Mouse (Mus musculus): ENCODE data around the gene Ppp1r18. TPM values are rescaled to one million over a fixed set of nuclear protein-coding genes. Genes with fewer than 3 reads are reported as not detected.

Gene Ppp1r18
- 17.0 and 18.6 TPM in 2 replicates for polyA plus RNA-seq (2015; fragmentation: Nextera tagmentation; extraction: Ambion mirVana)

DNA sequence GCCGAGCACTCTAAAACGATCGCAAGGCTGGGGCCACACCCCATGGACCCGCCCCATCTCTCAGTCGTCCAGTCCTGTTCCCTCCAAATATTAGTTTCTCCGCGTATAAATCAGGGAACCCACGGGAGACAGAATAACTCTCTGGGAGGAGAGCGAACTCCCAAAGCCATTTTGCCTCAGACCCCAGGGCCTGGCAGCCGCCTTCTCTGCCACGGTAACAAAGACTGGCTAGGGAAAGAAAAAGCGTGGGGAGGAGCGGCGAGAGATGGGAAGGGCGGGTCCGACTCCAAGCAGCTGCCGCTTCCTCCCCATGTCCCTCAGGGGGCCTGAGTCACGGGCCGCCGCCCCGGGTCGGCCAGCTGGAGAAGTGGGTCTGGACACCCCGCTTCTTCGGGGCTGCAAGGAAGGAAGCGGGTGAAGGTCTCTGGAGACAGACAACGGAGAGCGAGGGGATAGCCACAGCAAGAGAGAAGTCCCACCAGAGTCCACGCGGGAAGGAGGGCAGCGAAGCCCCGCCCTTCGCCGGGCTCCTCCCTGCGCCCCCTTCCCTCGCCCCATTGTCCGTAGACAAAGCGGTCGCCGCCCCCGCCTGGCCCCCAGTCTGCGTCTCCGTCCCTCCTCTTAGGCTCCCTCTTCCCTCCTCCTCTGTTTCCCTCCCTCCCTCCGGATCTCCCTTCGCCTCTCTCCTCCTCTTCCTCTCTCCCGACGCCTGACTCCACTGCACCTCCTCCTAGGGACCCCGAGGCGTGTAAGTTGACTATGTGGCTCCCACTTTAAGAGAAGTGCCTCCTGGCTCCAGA lies at the start of gene Ppp1r18:
Ppp1r18 (plus strand) TSS at position 113 of the 800 bp plus-strand sequence.
- ATAC-seq (ENCODE audit: insufficient read depth, low FRiP score, low read depth), result peak; percentile 44
- Histone ChIP-seq H3K27me3 (replicated peaks) (no peaks in the 10 kb centered on the region), H3K4me2 (peak within 1 kb of the TSS; percentile 93), H3K27ac (peak within 1 kb of the TSS; percentile 98), H3K36me3 (no peaks in the 10 kb centered on the region), H3K4me1 (peaks cover 42% of the 10 kb centered on the region), H3K9ac (peak within 1 kb of the TSS; percentile 68), H3K4me3 (replicated peaks) (peak within 1 kb of the TSS; percentile 57), H3K9me3 (no peaks in the 10 kb centered on the region)
- under 1% methylated on average over 44 of the region's 48 CpGs for WGBS

DNA sequence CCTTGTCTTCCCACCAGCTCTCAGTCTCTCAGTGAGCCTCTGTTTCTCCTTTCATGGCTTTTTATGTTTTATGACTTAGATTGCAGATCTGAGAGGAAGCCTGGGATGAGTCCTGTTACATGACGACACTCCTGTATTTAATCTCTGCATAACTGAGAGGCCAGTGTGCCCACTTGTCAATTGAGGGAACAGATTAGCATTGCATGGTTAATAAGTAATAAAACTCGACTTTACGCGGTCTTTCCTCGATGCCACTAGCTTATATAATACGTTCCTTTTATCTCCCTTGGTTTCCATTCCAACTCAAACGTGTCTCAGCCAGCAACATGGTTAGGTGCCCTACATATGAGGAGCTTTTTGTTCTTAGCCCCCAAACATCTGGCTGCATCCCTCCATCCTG lies 49.6 kb upstream of the Ppp1r18 start:
- Histone ChIP-seq H3K4me1 (peaks cover 29% of the 10 kb centered on the region), H3K4me2 (no peak overlapping the region), H3K36me3 (no peaks in the 10 kb centered on the region), H3K9ac (no peak overlapping the region), H3K9me3 (no peaks in the 10 kb centered on the region), H3K27ac (0 out of 2 replicates have a peak overlapping the region, but pooled peaks have one; percentile 12), H3K4me3 (replicated peaks) (no peak overlapping the region), H3K27me3 (replicated peaks) (no peaks in the 10 kb centered on the region)
- no peak for ATAC-seq (ENCODE audit: insufficient read depth, low FRiP score, low read depth)
- WGBS, result 56% methylated on average over 7 of the region's 7 CpGs

DNA sequence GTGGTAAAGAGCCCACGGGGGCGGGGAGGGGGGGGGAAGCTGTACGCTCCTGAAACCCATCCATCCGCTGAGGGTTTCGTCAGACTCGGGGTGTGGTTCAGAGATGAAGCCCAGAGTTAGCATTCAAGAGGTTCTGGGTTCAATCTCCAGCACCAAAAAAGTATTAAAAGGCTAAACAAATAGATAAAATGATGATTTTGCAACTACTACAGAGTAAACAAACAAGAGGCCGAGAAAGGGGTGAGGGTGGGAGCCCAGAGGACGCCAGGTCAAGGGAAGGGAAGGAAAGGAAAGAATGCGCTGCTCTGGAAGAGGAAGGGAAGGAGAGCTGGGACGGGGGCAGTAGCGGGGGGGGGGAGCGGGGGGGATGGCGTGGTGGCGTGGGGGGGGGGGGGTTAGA lies 48.7 kb upstream of the Ppp1r18 start:
- no peaks in the 10 kb centered on the region for H3K27me3 ChIP-seq (replicated peaks)
- H3K4me2 ChIP-seq, result no peak overlapping the region
- no peaks in the 10 kb centered on the region for H3K36me3 ChIP-seq
- 45% methylated on average over 8 of the region's 14 CpGs for WGBS
- ATAC-seq (ENCODE audit: insufficient read depth, low FRiP score, low read depth), result no peak
- H3K4me3 ChIP-seq (replicated peaks), result no peak overlapping the region
- no peak overlapping the region for H3K9ac ChIP-seq
- H3K4me1 ChIP-seq, result peaks cover 29% of the 10 kb centered on the region
- H3K27ac ChIP-seq, result no peak overlapping the region
- H3K9me3 ChIP-seq, result no peaks in the 10 kb centered on the region

DNA sequence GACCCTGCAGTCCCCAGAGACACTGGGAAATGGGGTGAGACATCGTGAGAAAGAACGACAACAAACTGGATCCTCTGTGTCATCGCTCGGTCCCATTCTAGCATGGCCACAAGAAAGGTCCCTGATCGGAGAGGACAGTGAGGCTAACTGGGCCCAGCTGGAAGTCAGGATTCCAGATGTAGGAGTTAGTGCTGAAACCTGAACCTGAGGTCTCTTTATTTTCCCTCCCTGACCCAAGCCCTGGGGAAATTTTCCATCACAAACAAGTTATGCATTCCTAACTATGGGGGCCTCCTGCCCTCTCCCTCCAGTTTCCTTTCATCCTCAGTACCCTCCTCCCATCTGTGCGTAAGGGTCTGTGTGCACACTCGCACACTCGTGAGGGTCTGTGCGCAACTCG lies 48.2 kb upstream of the Ppp1r18 start:
- H3K36me3 ChIP-seq, result no peaks in the 10 kb centered on the region
- ATAC-seq (ENCODE audit: insufficient read depth, low FRiP score, low read depth), result no peak
- H3K27ac ChIP-seq, result no peak overlapping the region
- no peak overlapping the region for H3K4me3 ChIP-seq (replicated peaks)
- H3K27me3 ChIP-seq (replicated peaks), result no peaks in the 10 kb centered on the region
- no peak overlapping the region for H3K4me2 ChIP-seq
- H3K4me1 ChIP-seq, result peaks cover 29% of the 10 kb centered on the region
- H3K9ac ChIP-seq, result no peak overlapping the region
- H3K9me3 ChIP-seq, result no peaks in the 10 kb centered on the region
- 58% methylated on average over 10 of the region's 10 CpGs for WGBS

DNA sequence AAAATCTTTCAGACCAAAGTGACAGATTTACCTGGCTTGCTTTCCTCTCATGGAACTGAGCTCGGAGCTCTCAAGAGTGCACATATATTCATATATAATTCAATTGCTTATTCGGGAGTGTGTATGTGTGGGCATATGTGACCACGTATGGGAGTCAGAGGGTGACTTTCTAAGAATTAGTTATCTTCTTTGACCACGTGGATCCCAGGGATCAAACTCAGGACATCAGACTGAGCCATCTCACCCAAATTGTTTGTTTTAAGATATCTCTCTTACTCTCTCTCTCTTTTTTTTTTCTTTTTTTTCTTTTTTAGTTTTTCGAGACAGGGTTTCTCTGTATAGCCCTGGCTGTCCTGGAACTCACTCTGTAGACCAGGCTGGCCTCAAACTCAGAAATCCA lies 45.3 kb upstream of the Ppp1r18 start:
- H3K4me1 ChIP-seq, result peaks cover 26% of the 10 kb centered on the region
- H3K27ac ChIP-seq, result no peak overlapping the region
- H3K4me2 ChIP-seq, result no peak overlapping the region
- H3K36me3 ChIP-seq, result no peaks in the 10 kb centered on the region
- H3K27me3 ChIP-seq (replicated peaks), result no peaks in the 10 kb centered on the region
- no peak overlapping the region for H3K4me3 ChIP-seq (replicated peaks)
- H3K9ac ChIP-seq, result no peak overlapping the region
- ATAC-seq (ENCODE audit: insufficient read depth, low FRiP score, low read depth), result no peak
- WGBS, result 76% methylated on average over 5 of the region's 5 CpGs
- no peaks in the 10 kb centered on the region for H3K9me3 ChIP-seq

DNA sequence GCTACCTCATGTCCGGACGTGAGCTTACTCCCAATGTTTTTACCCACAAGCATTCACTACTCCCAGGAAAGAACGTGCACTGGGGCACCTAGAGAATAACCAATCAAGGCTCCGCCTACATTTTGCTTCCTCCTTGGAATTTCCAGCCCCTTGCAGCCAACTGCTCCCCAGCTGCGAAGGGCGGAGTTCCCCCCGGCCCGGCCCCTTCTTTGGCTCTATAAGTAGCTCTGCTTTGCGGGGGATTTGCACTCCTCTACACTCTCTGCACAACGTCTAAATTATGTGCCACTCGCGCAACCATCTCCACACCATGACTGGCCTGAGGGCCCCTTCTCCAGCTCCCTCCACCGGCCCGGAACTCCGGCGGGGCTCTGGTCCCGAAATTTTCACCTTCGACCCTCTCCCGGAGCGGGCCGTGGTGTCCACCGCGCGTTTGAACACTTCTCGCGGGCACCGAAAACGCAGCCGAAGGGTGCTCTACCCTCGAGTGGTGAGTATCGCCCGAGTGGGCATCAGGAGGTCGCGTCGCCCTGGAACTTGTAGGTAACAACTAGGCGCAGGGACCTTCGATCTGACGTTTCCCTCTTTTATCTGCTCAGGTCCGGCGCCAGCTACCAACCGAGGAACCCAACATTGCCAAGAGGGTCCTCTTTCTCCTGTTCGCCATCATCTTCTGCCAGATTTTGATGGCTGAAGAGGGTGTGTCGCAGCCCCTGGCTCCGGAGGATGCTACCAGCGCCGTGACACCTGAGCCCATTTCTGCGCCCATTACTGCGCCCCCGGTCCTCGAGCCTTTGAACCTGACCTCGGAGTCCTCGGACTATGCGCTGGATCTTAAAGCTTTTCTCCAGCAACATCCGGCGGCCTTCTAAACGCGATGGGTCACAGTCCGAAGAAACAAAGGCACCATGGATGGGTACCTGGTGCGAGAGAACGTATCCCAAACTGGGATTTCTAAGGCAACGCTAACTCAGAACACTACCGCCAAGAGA lies 43.7 kb upstream of the Ppp1r18 start, which contains the start of gene Ier3:
Ier3 (plus strand) TSS at position 246 of the 992 bp plus-strand sequence.
- peak within 1 kb of the TSS; percentile 65 for H3K9ac ChIP-seq

DNA sequence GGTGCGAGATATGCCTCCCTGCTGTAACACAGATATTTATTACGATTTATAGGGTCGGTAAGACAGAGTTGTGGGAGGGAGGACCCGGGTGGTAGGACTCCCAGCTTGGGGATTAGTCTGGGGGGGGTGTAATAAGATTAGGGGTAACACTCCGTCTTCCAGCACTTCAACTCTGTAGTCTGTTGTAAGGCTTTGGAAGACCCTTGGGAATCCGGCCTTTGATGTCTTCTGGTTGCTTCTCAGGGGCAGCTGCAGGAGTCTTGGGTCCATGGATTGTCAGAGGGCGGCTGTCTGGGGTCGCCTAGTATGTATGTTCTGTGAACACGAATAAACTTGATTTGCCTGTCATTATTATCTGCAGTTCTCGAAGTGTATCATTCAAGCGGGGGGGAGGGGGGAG lies 42.8 kb upstream of the Ppp1r18 start:
- peak overlapping the region; percentile 65; the same call in 1 of the 2 replicates for H3K9ac ChIP-seq
- peak overlapping the region; percentile 57 for H3K27ac ChIP-seq
- peak overlapping the region; percentile 89 for H3K4me2 ChIP-seq
- no peaks in the 10 kb centered on the region for H3K27me3 ChIP-seq (replicated peaks)
- H3K4me1 ChIP-seq, result peaks cover 11% of the 10 kb centered on the region
- H3K36me3 ChIP-seq, result 0 out of 2 replicates have a peak, but pooled peaks cover 3% of the 10 kb centered on the region
- 3% methylated on average over 11 of the region's 11 CpGs for WGBS
- H3K4me3 ChIP-seq (replicated peaks), result peak overlapping the region; percentile 71
- ATAC-seq (ENCODE audit: insufficient read depth, low FRiP score, low read depth), result no peak
- H3K9me3 ChIP-seq, result no peaks in the 10 kb centered on the region

More for the DNA sequence above, 43.7 kb upstream of the Ppp1r18 start, which contains the start of gene Ier3:
- Histone ChIP-seq H3K4me1 (peaks cover 18% of the 10 kb centered on the region), H3K4me3 (replicated peaks) (peak within 1 kb of the TSS; percentile 71), H3K9me3 (no peaks in the 10 kb centered on the region), H3K27me3 (replicated peaks) (no peaks in the 10 kb centered on the region), H3K27ac (peak within 1 kb of the TSS; percentile 65), H3K36me3 (0 out of 2 replicates have a peak, but pooled peaks cover 3% of the 10 kb centered on the region), H3K4me2 (peak within 1 kb of the TSS; percentile 89)
- ATAC-seq (ENCODE audit: insufficient read depth, low FRiP score, low read depth), result peak; percentile 56
- WGBS, result 1% methylated on average over 62 of the region's 62 CpGs

DNA sequence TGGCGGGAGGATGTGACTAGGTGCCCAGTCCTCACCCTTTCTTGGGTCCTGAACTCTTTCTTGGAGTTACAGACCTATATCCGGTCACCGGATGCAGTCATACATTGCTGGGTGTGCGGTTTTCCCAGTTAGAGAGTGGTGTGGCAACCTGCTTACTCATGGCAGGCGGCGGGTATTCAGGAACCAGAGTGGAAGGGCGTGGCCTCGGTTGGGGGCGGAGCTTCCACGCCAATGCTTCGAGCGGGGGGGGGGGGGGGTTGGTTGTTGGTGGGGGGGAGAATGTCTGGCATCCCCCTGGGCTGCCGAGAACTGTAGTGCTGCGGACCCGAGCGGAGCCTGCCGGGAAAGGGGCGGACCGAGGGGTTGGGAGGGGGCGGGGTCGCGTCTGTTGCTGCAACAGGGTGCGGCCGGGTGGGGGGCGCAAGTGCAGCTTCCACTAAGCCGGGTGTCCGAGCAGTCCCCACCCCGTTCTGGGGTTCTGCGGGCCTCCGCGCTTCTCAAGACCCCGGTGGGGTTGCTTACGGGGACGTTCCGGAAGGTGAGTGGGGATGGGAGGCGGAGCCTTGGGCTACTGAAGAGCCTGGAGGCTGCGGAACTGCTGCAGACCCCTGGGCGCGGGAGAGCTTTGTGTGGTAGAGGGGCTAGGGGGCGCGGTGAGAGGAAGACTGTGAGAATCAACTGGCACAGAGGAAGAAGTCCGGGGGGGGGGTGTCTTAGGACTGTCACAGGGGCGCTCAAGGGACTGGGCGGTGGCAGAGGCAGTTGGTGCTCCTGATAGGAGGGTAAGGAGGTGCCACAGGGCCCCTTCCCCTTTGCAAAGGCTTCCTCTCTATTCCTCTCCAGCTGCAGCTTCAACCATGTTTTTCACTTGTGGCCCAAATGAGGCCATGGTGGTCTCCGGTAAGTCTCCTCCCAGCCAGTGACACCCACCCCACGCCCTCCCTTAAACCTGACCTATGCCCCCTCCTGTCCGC lies 42.1 kb upstream of the Ppp1r18 start, which contains the start of gene Flot1:
Flot1 (plus strand) TSS at position 267 of the 974 bp plus-strand sequence.
- H3K4me3 ChIP-seq (replicated peaks), result peak within 1 kb of the TSS; percentile 71
- no peaks in the 10 kb centered on the region for H3K27me3 ChIP-seq (replicated peaks)
- under 1% methylated on average over 47 of the region's 47 CpGs for WGBS
- H3K4me1 ChIP-seq, result peaks cover 10% of the 10 kb centered on the region
- H3K9ac ChIP-seq, result peak within 1 kb of the TSS; percentile 65
- H3K9me3 ChIP-seq, result no peaks in the 10 kb centered on the region
- ATAC-seq (ENCODE audit: insufficient read depth, low FRiP score, low read depth), result peak; percentile 84
- peak within 1 kb of the TSS; percentile 89 for H3K4me2 ChIP-seq
- H3K27ac ChIP-seq, result peak within 1 kb of the TSS; percentile 91
- peaks cover 6% of the 10 kb centered on the region; the same call in 1 of the 2 replicates for H3K36me3 ChIP-seq

DNA sequence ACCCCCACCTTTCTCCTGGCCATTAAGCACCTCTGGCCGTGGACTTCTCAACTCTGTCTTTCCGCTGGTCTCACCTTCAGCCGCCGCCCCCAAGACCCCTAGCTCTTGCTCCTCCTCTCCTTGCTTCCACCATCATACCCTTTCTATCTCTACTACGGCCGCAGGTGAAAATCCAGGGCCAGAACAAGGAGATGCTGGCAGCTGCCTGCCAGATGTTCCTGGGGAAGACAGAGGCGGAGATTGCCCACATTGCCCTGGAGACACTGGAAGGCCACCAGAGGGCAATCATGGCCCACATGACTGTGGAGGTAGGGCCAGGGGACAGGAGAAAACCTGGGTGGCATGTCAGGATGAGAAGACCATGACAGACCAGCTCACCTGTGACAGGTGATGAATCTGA lies 41.0 kb upstream of the Ppp1r18 start:
- Histone ChIP-seq H3K27me3 (replicated peaks) (no peaks in the 10 kb centered on the region), H3K36me3 (peaks cover 6% of the 10 kb centered on the region; the same call in 1 of the 2 replicates), H3K4me2 (peak overlapping the region; percentile 89), H3K27ac (no peak overlapping the region), H3K4me3 (replicated peaks) (0 out of 2 replicates have a peak overlapping the region, but pooled peaks have one; percentile 71), H3K9me3 (no peaks in the 10 kb centered on the region), H3K9ac (no peak overlapping the region), H3K4me1 (peaks cover 11% of the 10 kb centered on the region)
- ATAC-seq (ENCODE audit: insufficient read depth, low FRiP score, low read depth), result no peak
- 70% methylated on average over 7 of the region's 7 CpGs for WGBS

DNA sequence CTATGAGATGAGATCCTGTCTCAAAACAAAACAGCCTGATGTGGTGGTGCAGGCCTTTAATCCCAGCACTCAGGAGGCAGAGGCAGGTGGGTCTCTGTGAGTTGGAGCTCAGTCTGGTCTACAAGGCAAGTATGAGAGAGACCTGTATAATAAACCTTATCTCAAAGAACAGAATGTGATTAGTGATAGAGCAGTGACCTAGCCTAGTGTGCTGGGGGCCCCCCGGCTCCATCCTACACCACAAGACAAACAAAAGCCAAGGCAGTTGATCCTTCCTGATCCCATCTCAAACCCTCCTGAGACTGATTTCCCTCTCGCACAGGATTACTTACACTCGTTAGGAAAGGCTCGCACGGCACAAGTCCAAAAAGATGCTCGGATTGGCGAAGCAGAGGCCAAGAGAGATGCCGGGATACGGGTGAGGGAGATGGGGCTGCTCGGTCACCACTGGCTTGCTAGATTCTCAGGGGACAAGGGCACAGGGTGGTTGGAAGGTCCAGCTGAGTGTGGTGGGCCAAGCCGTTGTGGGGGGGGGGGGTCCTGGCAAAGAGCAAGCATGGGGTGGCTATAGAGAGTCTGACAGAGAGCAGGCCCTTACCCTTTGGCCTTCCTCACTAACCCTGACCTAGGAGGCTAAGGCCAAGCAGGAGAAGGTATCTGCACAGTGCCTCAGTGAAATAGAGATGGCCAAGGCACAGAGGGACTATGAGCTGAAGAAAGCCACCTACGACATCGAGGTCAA lies 40.1 kb upstream of the Ppp1r18 start:
- ATAC-seq (ENCODE audit: insufficient read depth, low FRiP score, low read depth), result no peak
- Histone ChIP-seq H3K9me3 (no peaks in the 10 kb centered on the region), H3K36me3 (peaks cover 6% of the 10 kb centered on the region; the same call in 1 of the 2 replicates), H3K4me3 (replicated peaks) (no peak overlapping the region), H3K4me2 (no peak overlapping the region), H3K27ac (no peak overlapping the region), H3K9ac (no peak overlapping the region), H3K27me3 (replicated peaks) (no peaks in the 10 kb centered on the region), H3K4me1 (peaks cover 20% of the 10 kb centered on the region)
- WGBS, result 92% methylated on average over 13 of the region's 13 CpGs

Measured in stomach, embryonic 15.5 days (tissue).